Mouse (Mus musculus) heart, postnatal 0 days (tissue): Measurements from ENCODE around the gene Ankrd26. TPM values are rescaled to one million over a fixed set of nuclear protein-coding genes. Genes with fewer than 3 reads are reported as not detected.

ENCODE experiments used
- ATAC-seq: fragments of 200-750 bp; cut with Nextera tagmentation; 2 replicates; pipeline ENCODE4 v1.8.0; 2017; ENCODE audit warnings: low read depth, moderate number of reproducible peaks, moderate library complexity; ENCODE audit not compliant: insufficient read depth
- DNase-seq: peaks from one replicate; pipeline ENCODE4 v3.0.0-alpha.2; 2016; ENCODE audit warnings: low spot score
- H3K27ac ChIP-seq: fragments of 300-500 bp; sonication (generic); 2 replicates; pipeline ENCODE4 v1.5.1; 2014; ENCODE audit warnings: low read depth, mild to moderate bottlenecking
- H3K27me3 ChIP-seq: fragments of 300-500 bp; sonication (generic); 2 replicates; pipeline ENCODE4 v1.6.1; 2014; ENCODE audit warnings: low read length, mixed read lengths; ENCODE audit not compliant: control insufficient read depth, insufficient read depth
- H3K36me3 ChIP-seq: fragments of 300-500 bp; sonication (generic); replicated peaks from 2 replicates; pipeline ENCODE4 v1.6.1; 2014; ENCODE audit warnings: low read length, mixed read lengths; ENCODE audit not compliant: control insufficient read depth, insufficient read depth
- H3K4me1 ChIP-seq: fragments of 300-500 bp; sonication (generic); 2 replicates; pipeline ENCODE4 v1.6.1; 2014; ENCODE audit warnings: antibody characterized with exemption; ENCODE audit not compliant: control insufficient read depth, insufficient read depth
- H3K4me2 ChIP-seq: fragments of 300-500 bp; sonication (generic); 2 replicates; pipeline ENCODE4 v1.6.1; 2014; ENCODE audit warnings: low read depth, mild to moderate bottlenecking, low read length, moderate library complexity
- H3K4me3 ChIP-seq: fragments of 300-500 bp; sonication (generic); 2 replicates; pipeline ENCODE4 v1.5.1; 2014; ENCODE audit warnings: low read depth, low read length
- H3K9ac ChIP-seq: fragments of 300-500 bp; sonication (generic); replicated peaks from 2 replicates; pipeline ENCODE4 v1.6.1; 2014; ENCODE audit warnings: low read depth, low read length, mixed read lengths
- H3K9me3 ChIP-seq: fragments of 300-500 bp; sonication (generic); replicated peaks from 2 replicates; pipeline ENCODE4 v1.6.1; 2016; ENCODE audit warnings: low read length; ENCODE audit not compliant: control insufficient read depth
- CTCF ChIP-seq: IDR thresholded peaks from 2 replicates; pipeline ENCODE4 v1.5.1; 2016; ENCODE audit warnings: antibody characterized with exemption, control low read depth, low read depth
- EP300 ChIP-seq: IDR thresholded peaks from 2 replicates; pipeline ENCODE4 v1.6.1; 2016; ENCODE audit warnings: antibody characterized with exemption, low read depth
- WGBS: fragments of 180-500 bp; shearing (Covaris S2); extraction: QIAGEN DNeasy Blood & Tissue Kit; methylation state at CpG from one replicate; pipeline ENCODE4 v1.1.7; 2014; 5-methylcytosine and 5-hydroxymethylcytosine counted together
- polyA plus RNA-seq: library from polyadenylated mRNA; unstranded; fragments of >200 nt; fragmentation: Nextera tagmentation; extraction: Ambion mirVana; gene quantifications from 2 replicates; pipeline ENCODE4 v1.2.1, GENCODE M21; 2015
- total RNA-seq: library from RNA; depleted of rRNA; stranded (reverse); fragments of >200 nt; gene quantifications from 2 replicates; pipeline ENCODE4 v1.2.3, GENCODE M21; 2014; ENCODE audit warnings: low replicate concordance

Ankrd26 gene
- total and polyA plus RNA-seq, 2 experiments from 2014 or later: 2.6 to 3.9 TPM

DNA sequence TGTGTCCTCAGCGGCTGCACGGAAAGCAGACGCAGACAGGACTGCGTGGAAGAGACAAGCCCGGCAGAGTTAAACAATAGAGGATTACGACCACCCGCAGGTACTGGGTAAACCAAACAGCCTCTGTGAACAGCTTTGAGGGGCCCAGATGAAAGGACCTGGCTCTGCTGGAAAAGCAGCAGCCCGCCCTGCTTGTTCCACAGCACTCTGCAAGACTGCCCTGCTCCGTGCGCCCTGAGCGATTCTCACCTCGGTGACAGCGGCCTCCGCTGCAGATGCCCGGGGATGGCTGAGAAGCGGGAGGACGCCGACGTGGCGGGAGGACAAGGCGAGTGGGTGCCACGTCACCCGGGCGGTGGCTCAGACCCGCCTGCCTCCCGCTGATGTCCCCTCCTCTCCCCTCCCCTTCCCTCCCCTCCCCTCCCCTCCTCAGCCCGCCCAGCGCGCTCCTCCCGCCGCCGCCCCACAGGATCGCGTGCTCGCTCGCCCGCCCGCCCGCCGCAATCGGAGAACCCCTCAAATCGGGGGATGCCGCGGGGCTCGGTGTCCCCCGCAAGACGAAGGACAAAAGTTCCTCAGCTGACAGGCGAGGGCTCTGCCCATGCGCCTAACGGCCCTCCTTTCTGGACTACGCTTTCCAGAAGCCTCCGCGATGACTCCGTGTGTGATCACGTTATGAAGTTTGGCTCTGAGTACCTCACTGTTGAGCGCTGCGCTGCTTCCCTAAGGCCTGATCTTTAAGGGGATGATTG, 82.9 kb downstream of the Ankrd26 start, which contains the start of gene Zfp9:
Gene Zfp9 (minus strand): TSS at position 364 of the 752 bp plus-strand sequence.
- under 1% methylated on average over 30 of the region's 57 CpGs for WGBS
- Histone ChIP-seq H3K4me2 (peak within 1 kb of the TSS; percentile 67), H3K9ac (peak within 1 kb of the TSS; percentile 64), H3K4me3 (peak within 1 kb of the TSS; percentile 63), H3K36me3 (peaks cover 4% of the 10 kb centered on the region; the same call in 1 of the 2 replicates), H3K27me3 (no peaks in the 10 kb centered on the region), H3K4me1 (no peaks in the 10 kb centered on the region; the same call in 1 of the 2 replicates), H3K27ac (peak within 1 kb of the TSS; percentile 77), H3K9me3 (no peaks in the 10 kb centered on the region)
- no peak for TF ChIP-seq EP300
- no peak for TF ChIP-seq CTCF
- ATAC-seq (peak; percentile 91), DNase-seq (peak; percentile 84)

DNA sequence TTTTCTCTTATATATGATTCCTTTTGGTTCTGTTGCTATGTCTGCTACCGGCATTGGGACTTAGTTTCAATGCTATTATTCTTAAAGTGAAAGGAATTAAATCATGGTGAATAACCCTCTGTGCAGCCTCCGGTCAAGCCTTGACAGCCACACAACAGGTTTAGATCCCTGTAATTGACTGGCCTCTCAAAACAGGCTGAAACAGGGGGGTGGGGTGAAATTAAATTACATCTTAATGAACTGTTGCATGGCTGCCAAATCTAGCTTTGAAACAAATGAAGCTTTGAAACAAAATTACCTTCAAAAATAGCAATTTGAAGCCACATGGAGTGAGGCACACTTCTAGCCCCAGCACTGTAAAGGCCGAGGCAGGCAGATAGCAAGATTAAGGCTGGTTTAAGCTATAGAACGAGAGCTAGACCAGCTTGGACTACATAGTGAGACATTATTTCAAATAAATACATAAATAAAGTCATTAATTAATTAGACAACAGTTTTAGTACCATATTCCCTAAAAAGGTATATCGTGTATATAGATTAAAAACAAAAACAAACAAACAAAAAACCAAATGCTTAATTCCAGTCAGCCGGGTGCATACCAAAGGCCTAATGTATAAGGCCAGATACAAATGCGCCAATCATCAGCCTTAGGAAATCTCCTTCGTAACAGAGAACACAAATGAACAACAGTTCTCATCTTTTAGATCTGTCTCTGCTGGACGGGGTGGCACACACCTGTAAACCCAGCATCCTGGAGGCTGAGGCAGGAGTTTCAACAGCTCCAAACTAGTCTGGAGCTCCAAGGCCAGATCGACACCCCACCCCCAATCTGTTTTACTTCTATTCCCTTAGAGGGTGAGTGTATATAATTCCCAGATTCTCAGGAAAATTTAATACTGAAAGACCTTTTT, 83.9 kb downstream of the Ankrd26 start:
- Histone ChIP-seq H3K4me2 (peak overlapping the region; percentile 67), H3K27ac (peak overlapping the region; percentile 77), H3K9ac (peak overlapping the region; percentile 64), H3K4me1 (no peaks in the 10 kb centered on the region; the same call in 1 of the 2 replicates), H3K36me3 (peaks cover 4% of the 10 kb centered on the region; the same call in 1 of the 2 replicates), H3K27me3 (no peaks in the 10 kb centered on the region), H3K9me3 (no peaks in the 10 kb centered on the region), H3K4me3 (peak overlapping the region; percentile 63)
- no peak for TF ChIP-seq CTCF
- no peak for TF ChIP-seq EP300
- no peak for DNase-seq
- no peak for ATAC-seq
- 48% methylated on average over 10 of the region's 10 CpGs for WGBS

DNA sequence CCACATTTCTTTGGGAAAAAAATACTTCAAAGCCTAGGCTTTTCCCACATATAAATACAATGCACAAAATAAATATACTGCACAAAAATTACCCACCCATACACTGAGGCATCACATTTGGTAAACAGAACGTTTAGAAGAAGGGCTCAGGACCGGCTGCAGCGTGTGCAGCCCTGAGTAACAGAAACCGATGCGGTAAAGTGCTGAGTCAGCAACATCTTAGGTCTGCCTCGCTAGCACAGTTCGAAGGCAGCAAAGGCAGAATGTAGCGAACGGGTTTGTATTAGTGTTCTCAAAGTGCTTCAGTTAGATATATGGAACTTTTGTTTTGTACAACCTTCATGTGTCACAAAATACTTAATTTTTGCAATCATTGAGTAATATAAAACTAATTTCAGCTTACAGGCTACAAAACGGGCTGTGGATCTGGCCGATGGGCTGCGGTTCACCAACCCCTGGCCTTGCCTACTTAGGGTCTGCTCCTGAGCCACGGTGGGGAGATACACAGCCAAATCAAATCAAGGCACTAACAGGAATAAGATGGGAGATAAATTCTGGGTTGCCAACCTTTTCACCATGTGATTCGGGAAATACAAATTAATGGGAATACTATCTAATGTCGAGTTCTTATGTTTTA, 99.8 kb downstream of the Ankrd26 start:
- Histone ChIP-seq H3K9ac (no peak overlapping the region), H3K4me2 (no peak overlapping the region), H3K4me1 (no peaks in the 10 kb centered on the region), H3K9me3 (no peaks in the 10 kb centered on the region), H3K27ac (no peak overlapping the region), H3K4me3 (no peak overlapping the region), H3K27me3 (no peaks in the 10 kb centered on the region), H3K36me3 (peaks cover 34% of the 10 kb centered on the region)
- TF ChIP-seq EP300: no peak
- TF ChIP-seq CTCF: no peak
- ATAC-seq (no peak), DNase-seq (no peak)
- 87% methylated on average over 15 of the region's 15 CpGs for WGBS

DNA sequence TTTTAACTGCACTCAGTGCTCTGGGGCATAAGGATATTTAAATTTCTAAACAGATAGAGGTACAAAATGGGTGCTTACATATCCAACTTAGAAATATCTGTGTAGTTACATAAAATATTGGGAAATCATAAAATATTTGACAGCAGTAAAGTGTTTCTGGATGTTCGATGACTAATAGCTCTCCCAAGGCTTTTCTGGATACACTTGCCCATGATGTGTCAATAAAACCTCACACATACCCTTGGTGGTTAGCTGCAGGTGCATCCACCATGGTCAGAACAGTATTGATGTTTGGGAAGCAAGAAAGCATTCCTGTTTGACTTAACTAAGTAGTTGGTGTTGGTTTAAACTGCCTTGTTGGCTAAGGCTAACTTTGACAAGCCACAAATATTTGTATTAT, 104.3 kb downstream of the Ankrd26 start:
- 83% methylated on average over 1 of the region's 1 CpGs for WGBS
- no peak for ATAC-seq

DNA sequence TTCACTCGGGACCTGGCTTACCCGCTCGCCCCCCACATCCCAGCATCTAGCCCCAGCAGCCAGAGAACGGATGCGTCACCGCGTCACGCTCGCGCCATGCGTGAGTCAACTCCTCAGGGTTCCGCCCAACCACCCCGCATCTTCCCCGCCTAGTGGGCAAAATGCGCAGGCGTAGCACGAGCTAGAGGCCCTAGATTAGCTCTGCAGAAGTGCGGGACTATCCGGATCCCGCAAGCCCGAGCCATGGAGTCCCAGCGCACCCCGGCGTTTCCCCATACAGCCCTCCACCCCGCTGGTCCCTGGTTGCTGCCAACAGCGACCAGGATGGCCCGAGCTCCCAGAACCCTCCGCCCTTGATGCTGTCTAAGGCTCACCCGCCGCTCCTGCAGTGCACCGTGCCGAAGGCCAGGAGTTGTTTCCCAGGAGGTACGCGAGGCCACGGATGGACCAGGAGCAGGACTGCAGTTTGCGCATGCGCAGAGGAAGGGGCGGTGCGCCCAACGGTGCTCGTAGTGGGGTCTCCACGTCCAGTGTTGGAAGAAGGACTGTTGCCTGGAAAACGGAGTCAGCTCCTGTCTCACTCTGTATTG, 106.9 kb downstream of the Ankrd26 start, which contains the start of gene Zfp248:
Gene Zfp248 (minus strand): TSS at position 487 of the 590 bp plus-strand sequence.
- ATAC-seq: peak; percentile 92

More for the DNA sequence above, 104.3 kb downstream of the Ankrd26 start:
- Histone ChIP-seq H3K9ac (no peak overlapping the region), H3K9me3 (no peaks in the 10 kb centered on the region), H3K4me2 (no peak overlapping the region), H3K4me3 (no peak overlapping the region), H3K27me3 (no peaks in the 10 kb centered on the region), H3K36me3 (peaks cover 4% of the 10 kb centered on the region; the same call in 1 of the 2 replicates), H3K27ac (no peak overlapping the region), H3K4me1 (no peaks in the 10 kb centered on the region)
- DNase-seq: no peak
- TF ChIP-seq EP300 (no peak), CTCF (no peak)

More for the DNA sequence above, 106.9 kb downstream of the Ankrd26 start, which contains the start of gene Zfp248:
- under 1% methylated on average over 43 of the region's 43 CpGs for WGBS
- TF ChIP-seq EP300: no peak
- TF ChIP-seq CTCF: peak; percentile 53
- peak within 1 kb of the TSS; percentile 91 for H3K4me2 ChIP-seq
- H3K4me3 ChIP-seq: peak within 1 kb of the TSS; percentile 78
- H3K27me3 ChIP-seq: no peaks in the 10 kb centered on the region
- peak within 1 kb of the TSS; percentile 70 for H3K9ac ChIP-seq
- H3K9me3 ChIP-seq: no peaks in the 10 kb centered on the region
- peak within 1 kb of the TSS; percentile 88 for H3K27ac ChIP-seq
- H3K4me1 ChIP-seq: no peaks in the 10 kb centered on the region
- H3K36me3 ChIP-seq: no peaks in the 10 kb centered on the region
- peak; percentile 80 for DNase-seq
